Comparison of ENCODE assay signal across 21 mouse cellular contexts in genomic region chr19:42628068-42628467, GRCm38 (mm10). TPM values are rescaled to one million over a fixed set of nuclear protein-coding genes. Genes with fewer than 3 reads are reported as not detected.
DNase-seq lines count a peak whose midpoint lies in the region; ATAC-seq lines count a peak whose summit lies in the region.
"Had no signal": no experiment of that assay in that cellular context is flagged by ENCODE, and none has a peak within 500 bp of the region (broad histone marks: within the 10 kb centered on the region; RNA-seq: fewer than 3 reads in every experiment).

No protein-coding gene starts in this region.

- no peak overlapping the region for H3K4me2 ChIP-seq in kidney, embryonic 15.5 days
- H3K4me2 ChIP-seq: heart, embryonic 15.5 days; limb, embryonic 15.5 days; lung, embryonic 14.5 days; midbrain, embryonic 15.5 days; neural tube, embryonic 13.5 days had no signal

- no peaks in the 10 kb centered on the region for H3K27me3 ChIP-seq in kidney, embryonic 15.5 days
- H3K27me3 ChIP-seq: limb, embryonic 15.5 days; midbrain, embryonic 15.5 days; neural tube, embryonic 13.5 days had no signal

- WGBS in kidney, embryonic 15.5 days, result 89% methylated on average over 6 of the region's 6 CpGs

- peaks cover 18% of the 10 kb centered on the region for H3K4me1 ChIP-seq in kidney, embryonic 15.5 days

- no peaks in the 10 kb centered on the region for H3K36me3 ChIP-seq in kidney, embryonic 15.5 days
- H3K36me3 ChIP-seq: heart, embryonic 15.5 days; limb, embryonic 15.5 days; midbrain, embryonic 15.5 days; neural tube, embryonic 13.5 days had no signal

- no peak for ATAC-seq in kidney, embryonic 15.5 days (replicated peaks; ENCODE audit: low FRiP score)
- ATAC-seq: activated CD4-positive, CD25-positive, alpha-beta regulatory T cell, adult 4 months; forebrain, postnatal 0 days; hindbrain, postnatal 0 days; midbrain, embryonic 15.5 days had no signal

- intact Hi-C loops in heart, postnatal 10 days (cut with DNase I), result no loop called here

- H3K9me3 ChIP-seq in kidney, embryonic 15.5 days (replicated peaks), result no peaks in the 10 kb centered on the region
- H3K9me3 ChIP-seq: heart, embryonic 15.5 days; limb, embryonic 15.5 days; midbrain, embryonic 15.5 days; neural tube, embryonic 13.5 days had no signal

- no peak overlapping the region for H3K4me3 ChIP-seq in kidney, embryonic 15.5 days (replicated peaks)
- H3K4me3 ChIP-seq: erythroblast, embryonic 14.5 days; heart, embryonic 15.5 days; limb, embryonic 15.5 days; midbrain, embryonic 15.5 days; neural tube, embryonic 13.5 days had no signal

- H3K9ac ChIP-seq in kidney, embryonic 15.5 days, result no peak overlapping the region
- H3K9ac ChIP-seq: forebrain, postnatal 0 days; heart, embryonic 15.5 days; limb, embryonic 15.5 days; lung, embryonic 14.5 days; midbrain, embryonic 15.5 days; neural tube, embryonic 13.5 days had no signal

- peak; percentile 79 for DNase-seq in kidney, adult 18-20 months
- peak; percentile 6 for DNase-seq in urinary bladder, adult 2 months (ENCODE audit: low spot score)
- no peak for DNase-seq in urinary bladder, postnatal 25 days (ENCODE audit: low spot score)
- peak; percentile 78 to 84 for DNase-seq in heart, postnatal 10 days
- DNase-seq in cerebellum, postnatal 14 days, result no peak
- DNase-seq in embryo, embryonic 9.5 days (ENCODE audit: extremely low spot score), result no peak
- DNase-seq: adrenal gland, postnatal 36 days; cerebellum, adult 9-11 months; forebrain, postnatal 0 days; gastrocnemius, postnatal 10 days; lung, embryonic 14.5 days; thymus, adult 18-20 months had no signal

- H3K27ac ChIP-seq in kidney, embryonic 15.5 days, result no peak overlapping the region
- H3K27ac ChIP-seq: heart, embryonic 15.5 days; hindbrain, postnatal 0 days; limb, embryonic 15.5 days; midbrain, embryonic 15.5 days; neural tube, embryonic 13.5 days had no signal

RNA-seq across cellular contexts. Expression of gene Loxl4, which starts 15.5 kb away (rescaled TPM):
- 1.8 and 2.2 TPM in 2 replicates for polyA plus RNA-seq in kidney, embryonic 15.5 days (2015; fragmentation: Nextera tagmentation; extraction: Ambion mirVana)
- 8.7 and 9.1 TPM in 2 replicates for polyA plus RNA-seq in urinary bladder, adult 2 months (2012; rRNA removed)
- 1 to 10 TPM; 1.1 to 1.6 TPM for total RNA-seq in heart, postnatal 10 days (2021)
- total RNA-seq: megakaryocyte, adult 5-6 weeks had no signal
- polyA plus RNA-seq: erythroblast, embryonic 14.5 days; hindbrain, postnatal 0 days had no signal

Comparison
In these comparisons a context has a peak if more than half of its experiments do, and no peak if none do; other contexts are left out.
1. DNase-seq: peak in kidney, adult 18-20 months (single experiment), urinary bladder, adult 2 months (single experiment) and heart, postnatal 10 days (2 of 2); none in urinary bladder, postnatal 25 days (single experiment), cerebellum, postnatal 14 days (0 of 2) and embryo, embryonic 9.5 days (single experiment).